9 mouse cellular contexts compared by ENCODE assay signal in genomic region chr11:5442590-5443021, GRCm38 (mm10). TPM values are rescaled to one million over a fixed set of nuclear protein-coding genes. Genes with fewer than 3 reads are reported as not detected.
DNase-seq lines count a peak whose midpoint lies in the region; ATAC-seq and TF ChIP-seq lines count a peak whose summit lies in the region.
"Had no signal": no experiment of that assay in that cellular context is flagged by ENCODE, and none has a peak within 500 bp of the region (broad histone marks: within the 10 kb centered on the region; RNA-seq: fewer than 3 reads in every experiment).

No protein-coding gene starts in this region.

- H3K36me3 ChIP-seq in thymus, adult 2 months (ENCODE audit: control insufficient read depth, insufficient read depth, low read length) = no peaks in the 10 kb centered on the region
- no peaks in the 10 kb centered on the region for H3K36me3 ChIP-seq in liver, embryonic 16.5 days (ENCODE audit: control insufficient read depth, insufficient read depth)
- H3K36me3 ChIP-seq in stomach, postnatal 0 days (ENCODE audit: control insufficient read depth, insufficient read depth, low read length) = no peaks in the 10 kb centered on the region

- no peak overlapping the region for H3K27ac ChIP-seq in thymus, adult 2 months (ENCODE audit: control insufficient read depth, insufficient read depth, low read length)
- H3K27ac ChIP-seq in liver, embryonic 16.5 days (ENCODE audit: low read length) = no peak overlapping the region
- H3K27ac ChIP-seq in stomach, postnatal 0 days (replicated peaks) = no peak overlapping the region

- no peaks in the 10 kb centered on the region for H3K27me3 ChIP-seq in thymus, adult 2 months (ENCODE audit: control insufficient read depth, insufficient read depth, low read length)
- H3K27me3 ChIP-seq in liver, embryonic 16.5 days (ENCODE audit: control insufficient read depth, insufficient read depth, low read depth, low read length) = peaks cover 11% of the 10 kb centered on the region
- no peaks in the 10 kb centered on the region for H3K27me3 ChIP-seq in stomach, postnatal 0 days (ENCODE audit: control insufficient read depth, insufficient read depth, low read length)

- H3K9ac ChIP-seq in liver, embryonic 16.5 days (ENCODE audit: low read depth, low read length) = no peak overlapping the region
- H3K9ac ChIP-seq in stomach, postnatal 0 days (ENCODE audit: low read length) = peak overlapping the region; percentile 88; the same call in 1 of the 2 replicates

- TF ChIP-seq POLR2A in thymus, adult 2 months (IDR thresholded peaks at IDR 0.05; ENCODE audit: control insufficient read depth, extremely low read depth, insufficient read depth, low read length, poor library complexity) = no peak

- H3K4me3 ChIP-seq in thymus, adult 2 months (ENCODE audit: control insufficient read depth, insufficient read depth, low read length) = no peak overlapping the region
- peak overlapping the region; percentile 77 for H3K4me3 ChIP-seq in liver, embryonic 16.5 days (ENCODE audit: low read depth, low read length)
- peak overlapping the region; percentile 87 for H3K4me3 ChIP-seq in stomach, postnatal 0 days (ENCODE audit: low read depth, low read length)

- peak overlapping the region; percentile 100 for H3K4me2 ChIP-seq in liver, embryonic 16.5 days (ENCODE audit: low read depth, low read length)
- peak overlapping the region; percentile 95 for H3K4me2 ChIP-seq in stomach, postnatal 0 days (replicated peaks; ENCODE audit: low read depth)

- ATAC-seq in liver, embryonic 16.5 days (ENCODE audit: low read depth) = no peak
- ATAC-seq in stomach, postnatal 0 days (ENCODE audit: low FRiP score, low TSS enrichment) = no peak

- peaks cover 15% of the 10 kb centered on the region for H3K4me1 ChIP-seq in thymus, adult 2 months (replicated peaks; ENCODE audit: control insufficient read depth, insufficient read depth, low read length)
- H3K4me1 ChIP-seq in liver, embryonic 16.5 days (ENCODE audit: control insufficient read depth, low read depth, low read length) = peaks cover 22% of the 10 kb centered on the region
- peaks cover 4% of the 10 kb centered on the region for H3K4me1 ChIP-seq in stomach, postnatal 0 days (replicated peaks; ENCODE audit: control insufficient read depth, insufficient read depth)

- H3K9me3 ChIP-seq in liver, embryonic 16.5 days (replicated peaks; ENCODE audit: control insufficient read depth, low read length) = no peaks in the 10 kb centered on the region
- no peaks in the 10 kb centered on the region for H3K9me3 ChIP-seq in stomach, postnatal 0 days (ENCODE audit: control insufficient read depth, low read length)

- TF ChIP-seq CTCF in thymus, adult 2 months (IDR thresholded peaks at IDR 0.05; ENCODE audit: borderline replicate concordance, control insufficient read depth, extremely low read depth, insufficient read depth, low read length, poor library complexity) = no peak
- no peak for TF ChIP-seq CTCF in stomach, postnatal 0 days (IDR thresholded peaks at IDR 0.05; ENCODE audit: low read depth)

- TF ChIP-seq EP300 in stomach, postnatal 0 days (optimal IDR thresholded peaks at IDR 0.05) = no peak

- 7% methylated on average over 3 of the region's 3 CpGs for WGBS in thymus, adult 2 months
- 14% methylated on average over 3 of the region's 3 CpGs for WGBS in liver, embryonic 16.5 days (ENCODE audit: insufficient replicate concordance)
- 26% methylated on average over 3 of the region's 3 CpGs for WGBS in stomach, postnatal 0 days

- DNase-seq in cerebellum, adult 9-10 months = peak; percentile 11
- DNase-seq in cerebellum, adult 18-20 months = no peak
- DNase-seq in thymus, postnatal 0 days (ENCODE audit: low spot score) = peak; percentile 43
- no peak for DNase-seq in thymus, adult 2 months
- no peak for DNase-seq in stomach, postnatal 0 days (ENCODE audit: low spot score)
- DNase-seq in layer of hippocampus, adult 8-10 months (ENCODE audit: low spot score in 2 of 2) = no peak
- DNase-seq in layer of hippocampus, postnatal 14 days (ENCODE audit: low spot score in 2 of 2) = no peak
- DNase-seq: adrenal gland, postnatal 25 days had no signal

RNA-seq across cellular contexts. Expression of gene Znrf3, which starts 2.0 kb away (rescaled TPM):
- 7.4 and 10.9 TPM in 2 replicates for polyA plus RNA-seq in thymus, postnatal 0 days (2015; fragmentation: Nextera tagmentation; extraction: Ambion mirVana)
- polyA plus RNA-seq in thymus, adult 2 months (2012; rRNA removed) = 17.3 and 22.4 TPM in 2 replicates
- polyA plus RNA-seq in liver, embryonic 16.5 days (2015; fragmentation: Nextera tagmentation; extraction: Ambion mirVana) = 2.9 and 3.1 TPM in 2 replicates
- polyA plus RNA-seq in stomach, postnatal 0 days (2015; fragmentation: Nextera tagmentation; extraction: Ambion mirVana) = 8.9 and 9.3 TPM in 2 replicates
- total RNA-seq in layer of hippocampus, adult 8-10 months (2022) = 10 to 100 TPM; 18.6 to 22.3 (median 20.3) TPM
- 10 to 100 TPM; 19.9 to 22.3 TPM for total RNA-seq in layer of hippocampus, postnatal 14 days (2021)

Comparison
In these comparisons a context has a peak if more than half of its experiments do, and no peak if none do; other contexts are left out.
1. DNase-seq: peak in cerebellum, adult 9-10 months (single experiment) and thymus, postnatal 0 days (single experiment); none in cerebellum, adult 18-20 months (0 of 2), thymus, adult 2 months (single experiment), stomach, postnatal 0 days (single experiment), layer of hippocampus, adult 8-10 months (0 of 2) and layer of hippocampus, postnatal 14 days (0 of 2).